Mouse (Mus musculus): ENCODE measurements at regions not wholly inside any gene's neighbourhood (a gene's known extent, or its start where the extent isn't known, plus 50 kb on each side); places are given as distances from the start of the nearest gene placed in this dataset.

DNA sequence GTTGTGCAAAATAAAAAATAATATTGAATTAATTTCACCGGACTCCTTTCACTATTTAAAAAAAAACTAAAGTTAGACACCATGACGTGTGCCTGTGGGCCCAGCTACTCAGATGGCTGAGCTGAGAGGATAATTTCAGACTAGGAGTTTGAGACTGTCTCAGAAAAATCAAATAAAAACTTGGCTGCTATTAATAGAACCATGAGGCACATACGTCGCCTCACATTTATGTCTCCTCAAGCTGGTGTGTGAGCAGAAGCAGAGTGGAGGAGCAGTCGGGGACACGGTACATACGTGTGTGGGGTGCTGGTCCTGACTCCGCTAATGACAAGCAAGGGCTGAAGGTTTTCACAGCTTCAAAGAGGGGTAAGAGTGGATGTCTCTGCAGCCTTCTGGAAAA is 52.8 kb upstream of the Dmrtb1 start:
- Histone ChIP-seq H3K36me3 (ENCODE audit: control insufficient read depth in 1 of 2, insufficient read depth in 2 of 2, low read length in 2 of 2) (peaks cover 0 to 10% of the 10 kb centered on the region in 2 experiments; a peak in 2 of 4 replicates), H3K9ac (ENCODE audit: control insufficient read depth, low read depth, low read length, poor library complexity, severe bottlenecking) (no peak overlapping the region), H3K4me3 (ENCODE audit: control insufficient read depth in 1 of 2, insufficient read depth in 1 of 2, low read depth in 2 of 2, low read length in 2 of 2) (no peak overlapping the region), H3K9me3 (replicated peaks; ENCODE audit: insufficient read depth, low read length) (no peaks in the 10 kb centered on the region), H3K79me2 (ENCODE audit: control insufficient read depth, insufficient read depth, low read length, poor library complexity) (no peaks in the 10 kb centered on the region), H3K4me1 (ENCODE audit: control insufficient read depth in 1 of 2, insufficient read depth in 2 of 2, low read length in 2 of 2) (peaks cover 0 to 17% of the 10 kb centered on the region in 2 experiments; a peak in 3 of 4 replicates), H3K27ac (ENCODE audit: control insufficient read depth, low read depth, low read length) (no peak overlapping the region), H3K27me3 (ENCODE audit: control insufficient read depth in 1 of 2, insufficient read depth in 2 of 2, low read length in 2 of 2) (no peaks in the 10 kb centered on the region)
- TF ChIP-seq USF2 (IDR thresholded peaks at IDR 0.05; ENCODE audit: borderline replicate concordance in 1 of 2, insufficient read depth in 1 of 2, low read depth in 1 of 2, low read length in 2 of 2) (no peak), BHLHE40 (IDR thresholded peaks at IDR 0.05; ENCODE audit: borderline replicate concordance, low read depth, low read length) (no peak), MAFK (IDR thresholded peaks at IDR 0.05; ENCODE audit: borderline replicate concordance, low read depth, low read length) (no peak), MAZ (IDR thresholded peaks at IDR 0.05; ENCODE audit: low read depth, low read length) (no peak)
- DNase-seq (ENCODE audit: low read depth, low spot score): no peak

DNA sequence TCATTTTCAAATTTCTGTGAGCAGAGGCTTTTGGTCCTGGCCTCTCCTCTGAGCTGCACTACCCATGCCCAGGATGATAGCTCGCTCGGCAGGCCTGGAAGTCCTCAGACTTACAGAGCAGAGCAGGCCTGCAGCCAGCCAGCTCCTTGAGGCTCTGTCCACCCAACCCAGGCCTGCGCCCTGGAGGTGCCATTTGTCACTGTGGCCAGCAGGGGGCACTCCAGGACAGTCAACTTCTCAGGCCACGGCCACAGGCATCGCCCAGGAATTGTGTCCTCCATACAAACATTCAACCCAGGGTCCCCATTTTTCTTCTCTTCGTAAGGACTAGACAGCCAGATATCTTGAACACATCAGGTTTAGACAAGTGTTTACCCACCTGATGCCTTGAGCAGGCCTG is 53.9 kb upstream of the Dmrtb1 start:
- Histone ChIP-seq H3K9me3 (replicated peaks; ENCODE audit: insufficient read depth, low read length) (no peaks in the 10 kb centered on the region), H3K27me3 (ENCODE audit: control insufficient read depth in 1 of 2, insufficient read depth in 2 of 2, low read length in 2 of 2) (no peaks in the 10 kb centered on the region), H3K4me1 (ENCODE audit: control insufficient read depth in 1 of 2, insufficient read depth in 2 of 2, low read length in 2 of 2) (peaks cover 0 to 9% of the 10 kb centered on the region in 2 experiments; a peak in 3 of 4 replicates), H3K9ac (ENCODE audit: control insufficient read depth, low read depth, low read length, poor library complexity, severe bottlenecking) (peak overlapping the region; percentile 40), H3K4me3 (ENCODE audit: control insufficient read depth in 1 of 2, insufficient read depth in 1 of 2, low read depth in 2 of 2, low read length in 2 of 2) (peak overlapping the region in 1 of 2 experiments; percentile 21; a peak in 2 of 4 replicates), H3K79me2 (ENCODE audit: control insufficient read depth, insufficient read depth, low read length, poor library complexity) (no peaks in the 10 kb centered on the region), H3K36me3 (ENCODE audit: control insufficient read depth in 1 of 2, insufficient read depth in 2 of 2, low read length in 2 of 2) (peaks cover 0 to 1% of the 10 kb centered on the region in 2 experiments; a peak in 1 of 4 replicates), H3K27ac (ENCODE audit: control insufficient read depth, low read depth, low read length) (no peak overlapping the region)
- TF ChIP-seq ZMIZ1 (IDR thresholded peaks at IDR 0.05; ENCODE audit: low read depth, low read length) (no peak), BHLHE40 (IDR thresholded peaks at IDR 0.05; ENCODE audit: borderline replicate concordance, low read depth, low read length) (no peak), E2F4 (IDR thresholded peaks at IDR 0.05; ENCODE audit: borderline replicate concordance, low read depth, low read length) (no peak), NELFE (IDR thresholded peaks at IDR 0.05; ENCODE audit: low read depth, low read length) (no peak), CTCF (IDR thresholded peaks at IDR 0.05 in 2 of 3, conservative IDR thresholded peaks at IDR 0.05 in 1 of 3; ENCODE audit: control insufficient read depth in 1 of 3, insufficient read depth in 1 of 3, low read depth in 2 of 3, low read length in 3 of 3, poor library complexity in 1 of 3, severe bottlenecking in 1 of 3) (peak; percentile 84 to 99 (median 97)), HCFC1 (IDR thresholded peaks at IDR 0.05; ENCODE audit: low read depth, low read length) (no peak), SMC3 (IDR thresholded peaks at IDR 0.05; ENCODE audit: low read depth, low read length) (peak; percentile 96), USF1 (IDR thresholded peaks at IDR 0.05; ENCODE audit: low read depth, low read length) (peak; percentile 10; the same call in 1 of the 2 replicates), MAX (IDR thresholded peaks at IDR 0.05; ENCODE audit: low read length) (no peak), MAFK (IDR thresholded peaks at IDR 0.05; ENCODE audit: borderline replicate concordance, low read depth, low read length) (no peak), POLR2AphosphoS2 (IDR thresholded peaks at IDR 0.05; ENCODE audit: low read length) (no peak), GATA1 (IDR thresholded peaks at IDR 0.05; ENCODE audit: low read depth, low read length) (0 out of 2 replicates have a peak, but pooled peaks have one; percentile 22), NRF1 (IDR thresholded peaks at IDR 0.05; ENCODE audit: insufficient read depth, low read depth, low read length, poor library complexity, severe bottlenecking) (no peak), USF2 (IDR thresholded peaks at IDR 0.05; ENCODE audit: borderline replicate concordance in 1 of 2, insufficient read depth in 1 of 2, low read depth in 1 of 2, low read length in 2 of 2) (no peak), TAL1 (IDR thresholded peaks at IDR 0.05; ENCODE audit: low read length) (no peak), ZNF384 (IDR thresholded peaks at IDR 0.05; ENCODE audit: low read depth, low read length) (no peak; the same call in 1 of the 2 replicates), EP300 (IDR thresholded peaks at IDR 0.05; ENCODE audit: low read depth in 1 of 2, low read length in 2 of 2) (no peak), MYB (IDR thresholded peaks at IDR 0.05; ENCODE audit: low read depth, low read length) (no peak), MEF2A (IDR thresholded peaks at IDR 0.05; ENCODE audit: extremely low read depth, insufficient replicate concordance, low read depth, low read length, poor library complexity, severe bottlenecking) (no peak), ZC3H11A (IDR thresholded peaks at IDR 0.05; ENCODE audit: low read depth, low read length) (peak; percentile 96), ZKSCAN1 (IDR thresholded peaks at IDR 0.05; ENCODE audit: low read depth, low read length) (no peak), POLR2AphosphoS5 (IDR thresholded peaks at IDR 0.05; ENCODE audit: borderline replicate concordance, low read depth, low read length) (no peak), GABPA (IDR thresholded peaks at IDR 0.05; ENCODE audit: low read depth, low read length) (no peak), ELF1 (IDR thresholded peaks at IDR 0.05; ENCODE audit: low read depth, low read length) (no peak), UBTF (IDR thresholded peaks at IDR 0.05; ENCODE audit: borderline replicate concordance, insufficient read depth, low read depth, low read length) (no peak), RCOR1 (IDR thresholded peaks at IDR 0.05; ENCODE audit: low read depth, low read length) (no peak), RAD21 (IDR thresholded peaks at IDR 0.05; ENCODE audit: low read depth, low read length) (peak; percentile 97)
- DNase-seq (ENCODE audit: low read depth, low spot score): peak; percentile 81

All from MEL (cell line).